Comparison of ENCODE assay signal across 8 mouse cellular contexts in the genomic region with DNA sequence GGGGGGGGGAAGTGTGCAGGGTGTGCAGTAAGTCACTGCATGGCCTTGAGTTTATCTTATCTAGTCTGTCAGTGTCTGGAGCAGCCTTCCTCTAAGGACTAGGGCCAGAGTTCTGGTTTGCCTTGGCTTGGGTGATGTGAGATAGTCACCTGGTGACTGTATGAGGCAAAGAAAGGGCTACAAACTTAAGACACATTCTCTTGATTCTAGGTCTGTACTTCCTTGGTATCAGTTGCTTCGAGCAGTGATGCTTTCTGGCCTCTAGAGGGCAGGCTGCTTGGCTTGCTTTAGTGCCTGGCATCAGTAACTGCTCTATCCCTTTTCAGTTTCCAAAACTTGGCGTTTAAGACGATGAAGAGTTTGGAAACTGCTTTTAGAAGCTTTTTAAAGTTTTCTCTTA. TPM values are rescaled to one million over a fixed set of nuclear protein-coding genes. Genes with fewer than 3 reads are reported as not detected.
DNase-seq lines count a peak whose midpoint lies in the region; ATAC-seq and TF ChIP-seq lines count a peak whose summit lies in the region.

No protein-coding gene starts in this region.

- peaks cover 8% of the 10 kb centered on the region; the same call in 1 of the 2 replicates for H3K4me1 ChIP-seq in hindbrain, postnatal 0 days (ENCODE audit: insufficient read depth, low read length)

- peak; percentile 54 for ATAC-seq in hindbrain, postnatal 0 days

- no peak overlapping the region for H3K4me3 ChIP-seq in hindbrain, postnatal 0 days (ENCODE audit: low read length)

- 23% methylated on average over 3 of the region's 3 CpGs for WGBS in hindbrain, postnatal 0 days

- peak; percentile 81; the same call in 1 of the 2 replicates for TF ChIP-seq CTCF in brain, embryonic 14.5 days (IDR thresholded peaks at IDR 0.05; ENCODE audit: borderline replicate concordance, extremely low read depth, insufficient read depth, insufficient read length)
- TF ChIP-seq CTCF in hindbrain, postnatal 0 days (IDR thresholded peaks at IDR 0.05; ENCODE audit: low read depth) = peak; percentile 88

- H3K9me3 ChIP-seq in hindbrain, postnatal 0 days (ENCODE audit: low read length) = no peaks in the 10 kb centered on the region

- no peak overlapping the region for H3K27ac ChIP-seq in hindbrain, postnatal 0 days

- intact Hi-C loops in gastrocnemius, postnatal 36 days (cut with DNase I) = no loop called here

- TF ChIP-seq POLR2A in brain, embryonic 14.5 days (IDR thresholded peaks at IDR 0.05; ENCODE audit: borderline replicate concordance, extremely low read depth, insufficient read depth, insufficient read length, poor library complexity, severe bottlenecking) = no peak

- H3K27me3 ChIP-seq in hindbrain, postnatal 0 days (ENCODE audit: insufficient read depth, low read length) = no peaks in the 10 kb centered on the region

- DNase-seq in gastrocnemius, postnatal 10 days = peak; percentile 46
- no peak for DNase-seq in gastrocnemius, postnatal 36 days
- DNase-seq in right cerebral cortex, postnatal 10 days (ENCODE audit: low spot score in 2 of 2) = peak; percentile 70 to 76
- DNase-seq in right cerebral cortex, postnatal 25 days = no peak
- peak; percentile 77 for DNase-seq in brain, embryonic 14.5 days (ENCODE audit: low read depth)
- DNase-seq in hindbrain, postnatal 0 days (ENCODE audit: low spot score) = peak; percentile 83
- DNase-seq in lung, postnatal 36 days = peak; percentile 78
- DNase-seq in layer of hippocampus, adult 8-10 months (ENCODE audit: low spot score in 2 of 2) = no peak

- H3K36me3 ChIP-seq in hindbrain, postnatal 0 days (ENCODE audit: insufficient read depth, low read length) = peaks cover 9% of the 10 kb centered on the region; the same call in 1 of the 2 replicates

- no peak overlapping the region for H3K4me2 ChIP-seq in hindbrain, postnatal 0 days (ENCODE audit: low read depth, low read length)

- H3K9ac ChIP-seq in hindbrain, postnatal 0 days (replicated peaks; ENCODE audit: low read length) = no peak overlapping the region

RNA-seq across cellular contexts. Expression of a gene that starts 10.7 kb away (rescaled TPM):
- total RNA-seq in gastrocnemius, postnatal 10 days (2021) = 100 to 1,000 TPM in 1 of 2 experiments, 10 to 100 TPM in 1; 87.8 to 121 TPM
- 10 to 100 TPM; 26.0 to 30.9 TPM for total RNA-seq in gastrocnemius, postnatal 36 days (2021)
- 358 and 424 TPM in 2 replicates for polyA plus RNA-seq in brain, embryonic 14.5 days (2012; rRNA removed)
- total RNA-seq in hindbrain, postnatal 0 days (2014; rRNA removed) = 172 and 189 TPM in 2 replicates
- 32.4 and 34.1 TPM in 2 replicates for polyA plus RNA-seq in hindbrain, postnatal 0 days (2015; fragmentation: Nextera tagmentation; extraction: Ambion mirVana)
- total RNA-seq in layer of hippocampus, adult 8-10 months (2022) = 100 to 1,000 TPM; 127 to 159 (median 152) TPM

Comparison
In these comparisons a context has a peak if more than half of its experiments do, and no peak if none do; other contexts are left out.
1. DNase-seq: peak in gastrocnemius, postnatal 10 days (single experiment), right cerebral cortex, postnatal 10 days (2 of 2), brain, embryonic 14.5 days (single experiment), hindbrain, postnatal 0 days (single experiment) and lung, postnatal 36 days (single experiment); none in gastrocnemius, postnatal 36 days (0 of 2), right cerebral cortex, postnatal 25 days (single experiment) and layer of hippocampus, adult 8-10 months (0 of 2).